Mouse (Mus musculus) ovary, adult 18-20 months (tissue): ENCODE results near the gene Zmynd11.

Experiments used
- DNase-seq: peaks from one replicate; pipeline ENCODE4 v3.0.0; 2022; ENCODE audit warnings: low spot score, mixed read lengths

The Zmynd11 gene

DNA sequence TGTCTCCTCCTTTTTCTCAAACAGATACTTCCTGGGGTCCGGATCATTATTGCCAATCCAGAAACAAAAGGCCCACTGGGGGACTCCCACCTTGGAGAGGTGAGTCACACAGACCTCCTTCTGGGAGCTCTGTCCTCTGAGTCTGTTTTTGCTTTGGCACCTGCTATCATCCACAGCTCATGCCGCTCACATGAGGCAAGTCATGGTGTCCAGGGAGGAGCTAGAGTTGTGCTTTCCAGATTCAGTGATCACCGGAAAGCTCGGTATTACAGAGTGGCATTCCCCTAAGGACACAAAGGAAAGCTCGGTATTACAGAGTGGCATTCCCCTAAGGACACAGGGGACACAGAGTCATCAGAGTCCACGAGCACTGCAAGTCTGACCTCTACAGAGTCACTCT is 108.5 kb downstream of the Zmynd11 start:
- no peak for DNase-seq

DNA sequence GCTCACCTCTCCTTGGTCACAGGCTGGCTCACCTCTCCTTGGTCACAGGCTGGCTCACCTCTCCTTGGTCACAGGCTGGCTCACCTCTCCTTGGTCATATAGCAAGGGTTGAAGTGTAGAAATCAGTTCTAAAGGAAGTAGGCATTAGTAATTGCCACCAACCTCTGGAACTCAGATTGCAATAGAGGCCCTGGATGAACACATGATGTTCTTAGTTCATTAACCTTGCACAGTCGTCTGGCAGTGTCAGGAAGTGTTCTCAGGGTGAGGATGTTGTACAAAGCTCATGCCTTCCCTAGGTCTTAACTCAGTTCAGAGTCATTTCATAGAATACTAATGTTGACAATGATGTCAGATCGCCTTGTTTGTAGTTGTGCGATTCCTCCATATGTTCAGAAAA is 112.1 kb downstream of the Zmynd11 start:
- DNase-seq: no peak

GRCm38 (mm10) chr13:9650580-9650979 is 114.5 kb downstream of the Zmynd11 start:
- DNase-seq: no peak

DNA sequence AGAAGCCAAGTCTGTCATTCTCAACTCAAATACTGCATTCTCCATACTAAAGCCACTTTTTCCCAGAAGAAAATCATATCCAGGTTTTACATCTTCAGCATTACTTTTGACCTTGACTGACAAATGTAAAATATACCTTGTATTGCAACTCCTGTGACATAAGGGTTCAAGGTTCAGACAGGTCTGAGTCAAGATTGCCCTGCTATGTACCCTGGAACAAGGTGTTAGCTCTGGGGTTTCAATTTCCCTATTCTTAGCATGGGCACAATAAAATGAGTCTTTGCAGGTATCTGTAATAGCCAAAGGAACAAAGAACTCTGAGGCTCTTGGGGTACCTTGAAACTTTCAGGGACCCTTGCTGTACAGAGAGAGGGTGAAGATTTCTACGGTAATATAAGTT is 115.2 kb downstream of the Zmynd11 start:
- no peak for DNase-seq

DNA sequence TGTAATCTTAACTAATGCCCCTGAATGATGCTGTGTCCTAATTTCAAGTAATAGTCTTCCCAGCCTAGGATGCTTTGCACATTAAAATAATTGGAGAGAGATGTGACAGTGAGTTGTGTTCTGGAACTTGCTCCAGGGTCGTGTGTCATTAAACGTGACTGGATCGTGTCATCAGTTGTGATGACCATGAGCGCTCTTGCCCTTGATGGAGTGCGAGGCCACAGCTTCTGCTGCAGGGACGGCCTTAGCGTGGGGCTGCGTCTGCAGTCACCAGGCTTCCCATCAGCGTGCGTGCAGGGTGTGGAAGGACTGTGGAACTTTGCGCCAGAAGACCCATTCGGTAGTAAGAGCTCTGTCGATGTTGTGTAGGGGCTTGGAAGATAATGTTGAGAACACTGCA is 116.4 kb downstream of the Zmynd11 start:
- DNase-seq: no peak

- no peak for DNase-seq
These were observed 127.2 kb downstream of the Zmynd11 start for GRCm38 (mm10) chr13:9637949-9638348.

GRCm38 (mm10) chr13:9636505-9636904 is 128.6 kb downstream of the Zmynd11 start:
- no peak for DNase-seq

DNA sequence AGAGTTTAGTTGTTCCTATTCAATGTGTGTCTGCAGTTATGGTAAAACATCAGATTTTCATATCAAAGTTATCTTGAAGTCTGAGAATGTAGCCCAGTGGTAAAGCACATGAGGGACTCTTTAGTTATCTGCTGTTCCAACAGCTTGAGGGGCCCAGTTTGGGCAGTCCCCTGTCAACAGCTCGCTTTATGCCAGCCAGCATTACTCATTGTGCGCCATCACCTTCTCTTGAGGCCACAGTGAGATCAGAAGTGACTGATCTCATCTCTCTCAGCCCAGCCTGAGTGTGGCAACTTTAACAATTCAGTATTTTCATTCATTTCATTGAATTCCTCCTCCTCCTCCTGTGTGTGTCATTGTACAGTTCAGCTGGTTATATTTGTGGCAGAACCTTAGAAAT is 129.2 kb downstream of the Zmynd11 start:
- no peak for DNase-seq
